Mouse (Mus musculus): ENCODE data around the gene Stx4a. TPM values are rescaled to one million over a fixed set of nuclear protein-coding genes. Genes with fewer than 3 reads are reported as not detected.
"Not testable (repeated sequence)": the region's sequence is repeated elsewhere in the genome, so short reads cannot be mapped to it uniquely, and the experiment has no call there.

Gene Stx4a
- polyA plus RNA-seq, 1 experiment from 2014 or later, result 47.5 TPM

- Histone ChIP-seq H3K4me3 (ENCODE audit: low read length) (no peak overlapping the region), H3K9me3 (ENCODE audit: control insufficient read depth, low read length) (no peaks in the 10 kb centered on the region), H3K27ac (ENCODE audit: low read length) (no peak overlapping the region), H3K4me2 (ENCODE audit: low read depth, low read length) (no peak overlapping the region), H3K9ac (ENCODE audit: low read depth, low read length) (no peak overlapping the region), H3K4me1 (ENCODE audit: control insufficient read depth, insufficient read depth, low read length) (0 out of 2 replicates have a peak, but pooled peaks cover 11% of the 10 kb centered on the region), H3K27me3 (replicated peaks; ENCODE audit: control insufficient read depth, insufficient read depth, low read length) (no peaks in the 10 kb centered on the region), H3K36me3 (ENCODE audit: control insufficient read depth, insufficient read depth, low read length) (no peaks in the 10 kb centered on the region)
- ATAC-seq, result no peak
- WGBS, result 85% methylated on average over 3 of the region's 3 CpGs
These were observed 1.6 kb upstream of the Stx4a start for GRCm38 (mm10) chr7:127822494-127822893.

GRCm38 (mm10) chr7:127823236-127824171 is 590 bp upstream of the Stx4a start:
- 0 out of 2 replicates have a peak, but pooled peaks cover 11% of the 10 kb centered on the region for H3K4me1 ChIP-seq (ENCODE audit: control insufficient read depth, insufficient read depth, low read length)
- no peaks in the 10 kb centered on the region for H3K36me3 ChIP-seq (ENCODE audit: control insufficient read depth, insufficient read depth, low read length)
- H3K4me3 ChIP-seq (ENCODE audit: low read length), result peak overlapping the region; percentile 60
- no peaks in the 10 kb centered on the region for H3K27me3 ChIP-seq (replicated peaks; ENCODE audit: control insufficient read depth, insufficient read depth, low read length)
- 71% methylated on average over 11 of the region's 11 CpGs for WGBS
- H3K9ac ChIP-seq (ENCODE audit: low read depth, low read length), result peak overlapping the region; percentile 74
- H3K27ac ChIP-seq (ENCODE audit: low read length), result no peak overlapping the region
- peak; percentile 36; the same call in 1 of the 2 replicates for ATAC-seq
- H3K9me3 ChIP-seq (ENCODE audit: control insufficient read depth, low read length), result no peaks in the 10 kb centered on the region
- H3K4me2 ChIP-seq (ENCODE audit: low read depth, low read length), result peak overlapping the region; percentile 72

- 84% methylated on average over 2 of the region's 2 CpGs for WGBS
- no peak overlapping the region for H3K27ac ChIP-seq (ENCODE audit: low read length)
These were observed 11.5 kb downstream of the Stx4a start for GRCm38 (mm10) chr7:127835550-127835949.

GRCm38 (mm10) chr7:127837473-127837872 is 13.4 kb downstream of the Stx4a start:
- Histone ChIP-seq H3K27me3 (replicated peaks; ENCODE audit: control insufficient read depth, insufficient read depth, low read length) (no peaks in the 10 kb centered on the region), H3K9me3 (ENCODE audit: control insufficient read depth, low read length) (no peaks in the 10 kb centered on the region), H3K36me3 (ENCODE audit: control insufficient read depth, insufficient read depth, low read length) (no peaks in the 10 kb centered on the region), H3K4me1 (ENCODE audit: control insufficient read depth, insufficient read depth, low read length) (0 out of 2 replicates have a peak, but pooled peaks cover 4% of the 10 kb centered on the region), H3K27ac (ENCODE audit: low read length) (no peak overlapping the region), H3K9ac (ENCODE audit: low read depth, low read length) (no peak overlapping the region), H3K4me3 (ENCODE audit: low read length) (no peak overlapping the region), H3K4me2 (ENCODE audit: low read depth, low read length) (no peak overlapping the region)
- WGBS, result 90% methylated on average over 5 of the region's 5 CpGs
- no peak for ATAC-seq

More at GRCm38 (mm10) chr7:127835550-127835949, 11.5 kb downstream of the Stx4a start:
- no peak for ATAC-seq
- Histone ChIP-seq H3K27me3 (replicated peaks; ENCODE audit: control insufficient read depth, insufficient read depth, low read length) (no peaks in the 10 kb centered on the region), H3K4me3 (ENCODE audit: low read length) (no peak overlapping the region), H3K9me3 (ENCODE audit: control insufficient read depth, low read length) (no peaks in the 10 kb centered on the region), H3K4me1 (ENCODE audit: control insufficient read depth, insufficient read depth, low read length) (no peaks in the 10 kb centered on the region), H3K4me2 (ENCODE audit: low read depth, low read length) (no peak overlapping the region), H3K36me3 (ENCODE audit: control insufficient read depth, insufficient read depth, low read length) (no peaks in the 10 kb centered on the region), H3K9ac (ENCODE audit: low read depth, low read length) (no peak overlapping the region)

GRCm38 (mm10) chr7:127837878-127838277 is 13.8 kb downstream of the Stx4a start:
- not testable (repeated sequence) for H3K9me3 ChIP-seq (ENCODE audit: control insufficient read depth, low read length); H3K27ac ChIP-seq (ENCODE audit: low read length); H3K4me2 ChIP-seq (ENCODE audit: low read depth, low read length); H3K4me3 ChIP-seq (ENCODE audit: low read length); H3K9ac ChIP-seq (ENCODE audit: low read depth, low read length); H3K36me3 ChIP-seq (ENCODE audit: control insufficient read depth, insufficient read depth, low read length); H3K4me1 ChIP-seq (ENCODE audit: control insufficient read depth, insufficient read depth, low read length); ATAC-seq; H3K27me3 ChIP-seq (replicated peaks; ENCODE audit: control insufficient read depth, insufficient read depth, low read length)
- 76% methylated on average over 4 of the region's 4 CpGs for WGBS

DNA sequence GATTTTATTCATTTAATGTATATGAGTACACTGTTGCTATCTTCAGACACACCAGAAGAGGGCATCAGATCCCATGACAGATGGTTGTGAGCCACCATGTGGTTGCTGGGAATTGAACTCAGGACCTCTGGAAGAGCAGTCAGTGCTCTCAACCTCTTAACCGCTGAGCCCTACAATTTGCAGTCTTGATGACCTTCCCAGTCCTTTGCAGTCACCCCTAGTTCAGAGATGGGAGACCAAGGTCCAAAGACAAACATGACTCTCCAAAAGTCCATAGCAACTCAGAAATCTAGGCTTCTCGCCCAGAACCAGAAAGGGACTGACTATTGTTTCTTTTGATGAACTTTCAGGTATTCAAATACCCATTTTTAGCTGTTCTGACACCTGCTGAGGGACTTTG is 15.9 kb downstream of the Stx4a start:
- not testable (repeated sequence) for H3K4me3 ChIP-seq (ENCODE audit: low read length); H3K4me2 ChIP-seq (ENCODE audit: low read depth, low read length); ATAC-seq; H3K27me3 ChIP-seq (replicated peaks; ENCODE audit: control insufficient read depth, insufficient read depth, low read length); H3K9ac ChIP-seq (ENCODE audit: low read depth, low read length); H3K36me3 ChIP-seq (ENCODE audit: control insufficient read depth, insufficient read depth, low read length); H3K27ac ChIP-seq (ENCODE audit: low read length); H3K9me3 ChIP-seq (ENCODE audit: control insufficient read depth, low read length)
- 79% methylated on average over 2 of the region's 2 CpGs for WGBS
- H3K4me1 ChIP-seq (ENCODE audit: control insufficient read depth, insufficient read depth, low read length), result peaks cover 10% of the 10 kb centered on the region

- peaks cover 2% of the 10 kb centered on the region; the same call in 1 of the 2 replicates for H3K36me3 ChIP-seq (ENCODE audit: control insufficient read depth, insufficient read depth, low read length)
- 3% methylated on average over 15 of the region's 15 CpGs for WGBS
These were observed 16.8 kb downstream of the Stx4a start for GRCm38 (mm10) chr7:127840886-127841285.

GRCm38 (mm10) chr7:127841340-127842000 is 17.4 kb downstream of the Stx4a start:
- WGBS, result under 1% methylated on average over 44 of the region's 46 CpGs
- H3K9me3 ChIP-seq (ENCODE audit: control insufficient read depth, low read length), result no peaks in the 10 kb centered on the region
- H3K4me3 ChIP-seq (ENCODE audit: low read length), result peak overlapping the region; percentile 75
- peak overlapping the region; percentile 88 for H3K9ac ChIP-seq (ENCODE audit: low read depth, low read length)
- H3K4me1 ChIP-seq (ENCODE audit: control insufficient read depth, insufficient read depth, low read length), result peaks cover 10% of the 10 kb centered on the region
- H3K27ac ChIP-seq (ENCODE audit: low read length), result peak overlapping the region; percentile 94
- peak overlapping the region; percentile 79 for H3K4me2 ChIP-seq (ENCODE audit: low read depth, low read length)
- ATAC-seq, result peak; percentile 91
- peaks cover 2% of the 10 kb centered on the region; the same call in 1 of the 2 replicates for H3K36me3 ChIP-seq (ENCODE audit: control insufficient read depth, insufficient read depth, low read length)
- no peaks in the 10 kb centered on the region for H3K27me3 ChIP-seq (replicated peaks; ENCODE audit: control insufficient read depth, insufficient read depth, low read length)

More at GRCm38 (mm10) chr7:127840886-127841285, 16.8 kb downstream of the Stx4a start:
- Histone ChIP-seq H3K4me3 (ENCODE audit: low read length) (peak overlapping the region; percentile 75), H3K9ac (ENCODE audit: low read depth, low read length) (peak overlapping the region; percentile 88), H3K27me3 (replicated peaks; ENCODE audit: control insufficient read depth, insufficient read depth, low read length) (no peaks in the 10 kb centered on the region), H3K4me2 (ENCODE audit: low read depth, low read length) (peak overlapping the region; percentile 79), H3K9me3 (ENCODE audit: control insufficient read depth, low read length) (no peaks in the 10 kb centered on the region), H3K4me1 (ENCODE audit: control insufficient read depth, insufficient read depth, low read length) (peaks cover 10% of the 10 kb centered on the region), H3K27ac (ENCODE audit: low read length) (peak overlapping the region; percentile 94)
- ATAC-seq, result peak; percentile 19

All from intestine, embryonic 16.5 days (tissue).